Mouse (Mus musculus): ENCODE results near the gene Syce2.

DNA sequence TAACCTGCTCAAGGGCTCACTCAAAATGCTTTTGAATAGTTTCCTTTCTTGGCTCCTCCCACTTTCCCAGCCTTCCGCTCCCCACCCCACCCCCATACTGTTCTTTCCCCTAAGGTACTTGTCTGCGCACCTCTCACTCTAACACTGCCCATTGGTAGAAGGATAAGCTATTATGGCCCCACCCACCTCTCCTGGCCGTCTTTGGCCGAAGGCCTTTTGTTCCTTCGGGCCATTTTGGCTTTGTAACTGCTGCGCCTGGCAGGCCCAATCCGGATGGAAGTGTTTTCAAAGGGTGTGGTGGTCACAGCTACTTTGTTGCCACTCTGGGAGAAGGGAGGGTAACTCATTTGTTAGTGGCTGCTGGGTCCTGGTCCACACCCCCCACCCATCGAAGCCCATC lies 43.4 kb downstream of the Syce2 start:
- no peak for TF ChIP-seq CTCF (IDR thresholded peaks at IDR 0.05; ENCODE audit: insufficient read depth, low read length)
- TF ChIP-seq POLR2A (IDR thresholded peaks at IDR 0.05; ENCODE audit: borderline replicate concordance, extremely low read depth, low read depth, low read length): no peak

Measured in lung, adult 2 months (tissue).